Comparison of ENCODE assay signal across 16 mouse cellular contexts in genomic region chr9:34427711-34428110, GRCm38 (mm10). TPM values are rescaled to one million over a fixed set of nuclear protein-coding genes. Genes with fewer than 3 reads are reported as not detected.
A peak's percentile ranks its signal among the peaks of the same experiment; 100 is the strongest.
DNase-seq lines count a peak whose midpoint lies in the region; ATAC-seq lines count a peak whose summit lies in the region.
"Had no signal": no experiment of that assay in that cellular context is flagged by ENCODE, and none has a peak within 500 bp of the region (broad histone marks: within the 10 kb centered on the region; RNA-seq: fewer than 3 reads in every experiment).

No protein-coding gene starts in this region.

- 55% methylated on average over 8 of the region's 8 CpGs for WGBS in midbrain, embryonic 14.5 days
- WGBS in midbrain, embryonic 10.5 days, result 89% methylated on average over 8 of the region's 8 CpGs

- H3K36me3 ChIP-seq in midbrain, embryonic 14.5 days (ENCODE audit: control insufficient read depth, insufficient read depth, low read length), result no peaks in the 10 kb centered on the region
- H3K36me3 ChIP-seq in midbrain, embryonic 10.5 days, result no peaks in the 10 kb centered on the region
- H3K36me3 ChIP-seq: midbrain, embryonic 12.5 days; stomach, embryonic 15.5 days had no signal

- peak; percentile 9 for DNase-seq in adrenal gland, postnatal 25 days
- DNase-seq in adrenal gland, adult 8-10 months, result no peak
- peak; percentile 18 for DNase-seq in gastrocnemius, postnatal 14 days
- no peak for DNase-seq in gastrocnemius, postnatal 25 days
- DNase-seq in midbrain, embryonic 14.5 days, result peak; percentile 39
- DNase-seq in midbrain, embryonic 10.5 days (ENCODE audit: low spot score), result no peak
- DNase-seq in lung, postnatal 14 days, result peak; percentile 23
- DNase-seq: cerebellum, adult 9-11 months; right cerebral cortex, adult 18-20 months; thymus, postnatal 25 days had no signal

- no peak for ATAC-seq in midbrain, embryonic 14.5 days (ENCODE audit: low FRiP score, low TSS enrichment)
- no peak for ATAC-seq in activated CD4-positive, CD25-positive, alpha-beta regulatory T cell, adult 4 months

- no peak overlapping the region for H3K27ac ChIP-seq in midbrain, embryonic 14.5 days (replicated peaks; ENCODE audit: low read depth, low read length)
- no peak overlapping the region for H3K27ac ChIP-seq in midbrain, embryonic 10.5 days (replicated peaks)
- H3K27ac ChIP-seq: midbrain, embryonic 12.5 days had no signal

- H3K27me3 ChIP-seq in midbrain, embryonic 14.5 days (ENCODE audit: control insufficient read depth, insufficient read depth, low read length), result no peaks in the 10 kb centered on the region
- no peaks in the 10 kb centered on the region for H3K27me3 ChIP-seq in midbrain, embryonic 10.5 days (ENCODE audit: low read depth, poor library complexity, severe bottlenecking)
- H3K27me3 ChIP-seq: midbrain, embryonic 12.5 days; stomach, embryonic 15.5 days had no signal

- H3K4me2 ChIP-seq in midbrain, embryonic 14.5 days (ENCODE audit: low read length), result no peak overlapping the region
- H3K4me2 ChIP-seq: heart, embryonic 11.5 days; liver, embryonic 11.5 days; midbrain, embryonic 12.5 days; stomach, embryonic 15.5 days had no signal

- no peaks in the 10 kb centered on the region for H3K9me3 ChIP-seq in midbrain, embryonic 14.5 days (ENCODE audit: control insufficient read depth, low read length)
- no peaks in the 10 kb centered on the region for H3K9me3 ChIP-seq in midbrain, embryonic 10.5 days (replicated peaks)
- H3K9me3 ChIP-seq: midbrain, embryonic 12.5 days; stomach, embryonic 15.5 days had no signal

- H3K4me3 ChIP-seq in midbrain, embryonic 14.5 days (replicated peaks; ENCODE audit: low read depth, low read length), result no peak overlapping the region
- H3K4me3 ChIP-seq in midbrain, embryonic 10.5 days, result no peak overlapping the region
- H3K4me3 ChIP-seq: erythroblast, embryonic 14.5 days; midbrain, embryonic 12.5 days; stomach, embryonic 15.5 days had no signal

- H3K4me1 ChIP-seq in midbrain, embryonic 14.5 days (ENCODE audit: control insufficient read depth, insufficient read depth, low read length), result 0 out of 2 replicates have a peak, but pooled peaks cover 5% of the 10 kb centered on the region
- no peaks in the 10 kb centered on the region for H3K4me1 ChIP-seq in midbrain, embryonic 10.5 days
- H3K4me1 ChIP-seq: midbrain, embryonic 12.5 days; stomach, embryonic 15.5 days had no signal

- intact Hi-C loops in gastrocnemius, postnatal 14 days (cut with DNase I; ENCODE audit: low total_unique reads), result no loop called here

- no peak overlapping the region for H3K9ac ChIP-seq in midbrain, embryonic 14.5 days (replicated peaks; ENCODE audit: low read length)
- H3K9ac ChIP-seq: midbrain, embryonic 12.5 days; stomach, embryonic 15.5 days had no signal

RNA-seq across cellular contexts. Expression of gene Kirrel3, which starts 58.0 kb away (rescaled TPM):
- total RNA-seq in adrenal gland, postnatal 25 days (2021), result 0.52 and 0.76 TPM in 2 replicates
- 1 to 10 TPM in 2 of 4 experiments, under 1 TPM in 2; 0.41 to 1.6 (median 0.80) TPM for total RNA-seq in adrenal gland, adult 8-10 months (2022)
- 1 to 10 TPM in 1 of 2 experiments, under 1 TPM in 1; 0.88 to 1.1 TPM for total RNA-seq in gastrocnemius, postnatal 14 days (2021)
- total RNA-seq in gastrocnemius, postnatal 25 days (2021), result 1 to 10 TPM in 1 of 2 experiments, under 1 TPM in 1; 0.59 to 1.1 TPM
- polyA plus RNA-seq in midbrain, embryonic 14.5 days (2014; fragmentation: Nextera tagmentation; extraction: Ambion mirVana), result 34.2 and 44.5 TPM in 2 replicates
- 4.0 and 5.5 TPM in 2 replicates for polyA plus RNA-seq in midbrain, embryonic 10.5 days (2016; fragmentation: Nextera tagmentation; extraction: Ambion mirVana)
- polyA plus RNA-seq in activated CD4-positive, CD25-positive, alpha-beta regulatory T cell, adult 4 months (2017; shearing (Covaris generic)), result not detected
- polyA plus RNA-seq: erythroblast, embryonic 14.5 days had no signal

Comparison
In these comparisons a context has a peak if more than half of its experiments do, and no peak if none do; other contexts are left out.
1. DNase-seq: peak in adrenal gland, postnatal 25 days (single experiment), gastrocnemius, postnatal 14 days (single experiment), midbrain, embryonic 14.5 days (single experiment) and lung, postnatal 14 days (single experiment); none in adrenal gland, adult 8-10 months (single experiment), gastrocnemius, postnatal 25 days (single experiment) and midbrain, embryonic 10.5 days (single experiment).